Mouse (Mus musculus): ENCODE measurements around the gene Ankrd44. TPM values are rescaled to one million over a fixed set of nuclear protein-coding genes. Genes with fewer than 3 reads are reported as not detected.

Ankrd44 gene
- total RNA-seq, 1 experiment, result 10.2 TPM

DNA sequence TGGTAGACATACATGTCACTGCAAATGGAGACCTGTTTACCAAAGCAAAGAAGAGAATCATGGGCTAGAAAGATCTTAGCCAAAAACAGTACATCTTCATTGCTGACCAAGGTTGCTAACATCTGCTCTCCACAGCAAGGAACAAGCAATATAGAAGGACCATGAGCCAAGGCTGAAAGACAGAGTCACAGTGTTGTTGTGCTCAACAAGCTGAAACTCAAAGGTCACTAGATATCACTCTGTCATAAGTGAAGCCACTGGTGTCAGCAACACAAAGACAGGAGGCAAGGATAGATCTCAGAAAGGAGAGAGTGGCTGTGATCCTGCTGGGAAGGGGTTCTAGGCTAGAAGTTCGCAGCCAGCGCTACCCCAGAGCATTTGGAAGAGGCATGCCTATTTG lies 131.5 kb downstream of the Ankrd44 start:
- in situ Hi-C loops (cut with MboI; ENCODE audit: low sequenced_read_pairs in 2 of 2, unreplicated experiment in 2 of 2), result no loop called here
- Histone ChIP-seq H3K27ac (ENCODE audit: insufficient read depth, low read depth, low read length, poor library complexity, severe bottlenecking) (no peak overlapping the region), H3K4me3 (ENCODE audit: insufficient read depth in 1 of 2, low read depth in 1 of 2, low read length in 2 of 2, poor library complexity in 1 of 2, severe bottlenecking in 1 of 2) (no peak overlapping the region), H3K9me3 (ENCODE audit: control insufficient read depth, insufficient read depth, low read depth, low read length) (no peaks in the 10 kb centered on the region), H3K36me3 (ENCODE audit: control insufficient read depth, insufficient read depth, low read length, poor library complexity, severe bottlenecking) (no peaks in the 10 kb centered on the region), H3K4me1 (ENCODE audit: control insufficient read depth in 2 of 2, insufficient read depth in 2 of 2, low read length in 2 of 2, poor library complexity in 1 of 2) (no peaks in the 10 kb centered on the region), H3K9ac (ENCODE audit: insufficient read depth, low read depth, low read length, poor library complexity, severe bottlenecking) (no peak overlapping the region)
- no peak for DNase-seq (ENCODE audit: low read depth, low spot score)
- no peak for TF ChIP-seq ZNF384 (IDR thresholded peaks at IDR 0.05; ENCODE audit: low read depth, low read length)
- TF ChIP-seq CHD2 (IDR thresholded peaks at IDR 0.05; ENCODE audit: low read depth, low read length), result no peak

DNA sequence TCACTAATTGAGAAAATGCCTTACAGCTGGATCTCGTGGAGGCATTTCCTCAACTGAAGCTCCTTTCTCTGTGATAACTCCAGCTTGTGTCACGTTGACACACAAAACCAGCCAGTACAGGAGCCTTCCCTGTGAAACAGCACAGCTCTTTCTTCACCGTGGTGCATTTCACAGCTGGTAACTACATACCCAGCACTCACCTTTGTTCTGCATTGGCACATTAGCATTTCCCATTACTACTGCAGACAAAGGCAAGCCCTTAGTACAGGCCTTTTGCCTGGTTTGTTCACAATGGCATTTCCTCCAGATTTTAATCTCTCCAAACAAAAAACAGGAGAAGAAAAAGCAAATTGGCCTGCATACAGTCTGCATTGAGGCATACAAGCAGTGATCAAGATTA lies 134.8 kb downstream of the Ankrd44 start:
- H3K4me1 ChIP-seq (ENCODE audit: control insufficient read depth in 2 of 2, insufficient read depth in 2 of 2, low read length in 2 of 2, poor library complexity in 1 of 2), result 0 out of 4 replicates have a peak, but pooled peaks cover 0 to 2% of the 10 kb centered on the region in 2 experiments
- no peak overlapping the region for H3K4me3 ChIP-seq (ENCODE audit: insufficient read depth in 1 of 2, low read depth in 1 of 2, low read length in 2 of 2, poor library complexity in 1 of 2, severe bottlenecking in 1 of 2)
- TF ChIP-seq MAFK (IDR thresholded peaks at IDR 0.05; ENCODE audit: insufficient read depth, low read depth, low read length) (no peak), HCFC1 (IDR thresholded peaks at IDR 0.05; ENCODE audit: borderline replicate concordance, insufficient read depth, low read length) (no peak), ZC3H11A (IDR thresholded peaks at IDR 0.05; ENCODE audit: borderline replicate concordance, low read depth, low read length) (no peak), CHD2 (IDR thresholded peaks at IDR 0.05; ENCODE audit: low read depth, low read length) (no peak)
- in situ Hi-C loops (cut with MboI; ENCODE audit: low sequenced_read_pairs in 2 of 2, unreplicated experiment in 2 of 2), result no loop called here
- no peaks in the 10 kb centered on the region for H3K36me3 ChIP-seq (ENCODE audit: control insufficient read depth, insufficient read depth, low read length, poor library complexity, severe bottlenecking)
- H3K9me3 ChIP-seq (ENCODE audit: control insufficient read depth, insufficient read depth, low read depth, low read length), result no peaks in the 10 kb centered on the region
- H3K27ac ChIP-seq (ENCODE audit: insufficient read depth, low read depth, low read length, poor library complexity, severe bottlenecking), result no peak overlapping the region
- no peak overlapping the region for H3K9ac ChIP-seq (ENCODE audit: insufficient read depth, low read depth, low read length, poor library complexity, severe bottlenecking)
- no peak for DNase-seq (ENCODE audit: low read depth, low spot score)

DNA sequence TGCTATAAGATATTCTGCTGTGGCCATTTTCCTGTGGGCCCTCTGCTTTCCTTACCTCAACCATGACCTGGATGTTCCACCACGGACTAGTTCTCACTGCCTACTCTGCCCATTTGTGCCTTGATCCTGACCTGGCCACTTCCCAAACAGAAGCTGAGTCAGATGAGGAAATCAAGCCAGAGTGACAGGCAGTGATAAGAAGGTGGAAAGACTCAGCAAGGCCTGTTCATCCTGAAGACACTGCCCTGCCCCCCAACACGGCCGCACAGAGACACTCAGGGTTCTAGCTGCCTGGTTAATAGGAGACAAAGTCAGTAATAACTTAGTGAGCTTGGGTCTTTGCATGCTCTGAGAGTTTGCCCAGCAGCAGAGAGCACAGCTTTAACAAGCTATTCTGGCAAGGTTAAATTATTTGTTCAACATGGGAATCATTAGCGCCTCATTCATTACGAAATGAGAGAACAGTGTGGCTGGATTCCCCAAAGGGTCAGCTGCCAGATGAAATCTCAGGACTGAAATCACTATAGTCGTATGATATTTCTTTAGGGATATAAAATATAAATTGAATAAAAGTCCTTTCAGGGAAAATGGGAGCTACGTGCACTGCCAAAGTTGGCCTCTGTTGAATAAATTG lies 136.7 kb downstream of the Ankrd44 start:
- Histone ChIP-seq H3K9ac (ENCODE audit: insufficient read depth, low read depth, low read length, poor library complexity, severe bottlenecking) (no peak overlapping the region), H3K27ac (ENCODE audit: insufficient read depth, low read depth, low read length, poor library complexity, severe bottlenecking) (no peak overlapping the region), H3K36me3 (ENCODE audit: control insufficient read depth, insufficient read depth, low read length, poor library complexity, severe bottlenecking) (no peaks in the 10 kb centered on the region), H3K9me3 (ENCODE audit: control insufficient read depth, insufficient read depth, low read depth, low read length) (no peaks in the 10 kb centered on the region), H3K4me1 (ENCODE audit: control insufficient read depth in 2 of 2, insufficient read depth in 2 of 2, low read length in 2 of 2, poor library complexity in 1 of 2) (0 out of 4 replicates have a peak, but pooled peaks cover 0 to 2% of the 10 kb centered on the region in 2 experiments), H3K4me3 (ENCODE audit: insufficient read depth in 1 of 2, low read depth in 1 of 2, low read length in 2 of 2, poor library complexity in 1 of 2, severe bottlenecking in 1 of 2) (no peak overlapping the region)
- DNase-seq (ENCODE audit: low read depth, low spot score), result no peak
- TF ChIP-seq MAFK (IDR thresholded peaks at IDR 0.05; ENCODE audit: insufficient read depth, low read depth, low read length) (no peak), CHD2 (IDR thresholded peaks at IDR 0.05; ENCODE audit: low read depth, low read length) (no peak), ZNF384 (IDR thresholded peaks at IDR 0.05; ENCODE audit: low read depth, low read length) (no peak), HCFC1 (IDR thresholded peaks at IDR 0.05; ENCODE audit: borderline replicate concordance, insufficient read depth, low read length) (no peak), ZC3H11A (IDR thresholded peaks at IDR 0.05; ENCODE audit: borderline replicate concordance, low read depth, low read length) (no peak)
- in situ Hi-C loops (cut with MboI; ENCODE audit: low sequenced_read_pairs in 2 of 2, unreplicated experiment in 2 of 2), result no loop called here

DNA sequence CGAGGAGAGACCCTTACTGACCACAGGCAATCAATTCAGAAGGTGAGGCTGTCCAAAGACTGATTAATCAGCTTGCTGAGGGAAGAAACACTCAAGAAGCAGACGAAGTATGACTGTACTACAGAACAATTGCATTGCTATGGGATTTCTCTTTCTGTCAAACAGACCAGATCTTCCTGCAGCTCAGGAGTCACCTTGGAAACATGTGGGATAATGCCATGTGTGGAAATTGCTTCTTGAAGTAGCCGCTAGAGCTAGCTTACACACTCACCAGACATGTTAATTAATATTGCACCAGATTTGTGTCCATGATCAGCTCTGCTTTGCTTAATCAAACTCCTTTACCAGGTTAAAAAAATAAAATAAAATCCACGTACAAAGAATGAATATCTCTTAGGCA lies 137.8 kb downstream of the Ankrd44 start:
- 0 out of 4 replicates have a peak, but pooled peaks cover 0 to 2% of the 10 kb centered on the region in 2 experiments for H3K4me1 ChIP-seq (ENCODE audit: control insufficient read depth in 2 of 2, insufficient read depth in 2 of 2, low read length in 2 of 2, poor library complexity in 1 of 2)
- DNase-seq (ENCODE audit: low read depth, low spot score), result no peak
- H3K36me3 ChIP-seq (ENCODE audit: control insufficient read depth, insufficient read depth, low read length, poor library complexity, severe bottlenecking), result no peaks in the 10 kb centered on the region
- in situ Hi-C loops (cut with MboI; ENCODE audit: low sequenced_read_pairs in 2 of 2, unreplicated experiment in 2 of 2), result no loop called here
- no peak overlapping the region for H3K27ac ChIP-seq (ENCODE audit: insufficient read depth, low read depth, low read length, poor library complexity, severe bottlenecking)
- H3K4me3 ChIP-seq (ENCODE audit: insufficient read depth in 1 of 2, low read depth in 1 of 2, low read length in 2 of 2, poor library complexity in 1 of 2, severe bottlenecking in 1 of 2), result no peak overlapping the region
- TF ChIP-seq ZC3H11A (IDR thresholded peaks at IDR 0.05; ENCODE audit: borderline replicate concordance, low read depth, low read length), result no peak
- no peak for TF ChIP-seq CHD2 (IDR thresholded peaks at IDR 0.05; ENCODE audit: low read depth, low read length)
- TF ChIP-seq HCFC1 (IDR thresholded peaks at IDR 0.05; ENCODE audit: borderline replicate concordance, insufficient read depth, low read length), result no peak
- TF ChIP-seq MAFK (IDR thresholded peaks at IDR 0.05; ENCODE audit: insufficient read depth, low read depth, low read length), result no peak
- no peak for TF ChIP-seq ZNF384 (IDR thresholded peaks at IDR 0.05; ENCODE audit: low read depth, low read length)
- H3K9me3 ChIP-seq (ENCODE audit: control insufficient read depth, insufficient read depth, low read depth, low read length), result no peaks in the 10 kb centered on the region
- no peak overlapping the region for H3K9ac ChIP-seq (ENCODE audit: insufficient read depth, low read depth, low read length, poor library complexity, severe bottlenecking)

DNA sequence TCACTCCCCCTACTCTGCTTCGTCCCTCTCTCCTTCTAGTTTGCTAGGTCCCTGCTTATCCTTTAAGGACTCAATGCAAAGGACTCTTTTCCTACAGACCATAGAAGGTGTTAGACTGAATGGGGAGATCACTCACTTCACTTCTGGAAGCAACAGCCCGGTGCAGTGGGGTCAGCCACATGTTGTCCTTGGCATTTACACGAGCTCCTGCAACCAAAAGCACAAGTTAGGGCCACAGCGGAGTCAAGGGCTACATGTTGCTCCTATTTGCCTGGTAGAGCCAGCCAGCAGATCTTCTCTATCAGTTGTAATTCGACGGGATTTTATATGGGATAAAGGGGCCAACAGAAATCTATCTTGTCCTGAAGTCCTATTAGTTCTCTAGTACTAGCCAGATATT lies 148.0 kb downstream of the Ankrd44 start:
- H3K36me3 ChIP-seq (ENCODE audit: control insufficient read depth, insufficient read depth, low read length, poor library complexity, severe bottlenecking), result no peaks in the 10 kb centered on the region
- in situ Hi-C loops (cut with MboI; ENCODE audit: low sequenced_read_pairs in 2 of 2, unreplicated experiment in 2 of 2), result no loop called here
- DNase-seq (ENCODE audit: low read depth, low spot score), result no peak
- H3K27ac ChIP-seq (ENCODE audit: insufficient read depth, low read depth, low read length, poor library complexity, severe bottlenecking), result no peak overlapping the region
- no peak overlapping the region for H3K9ac ChIP-seq (ENCODE audit: insufficient read depth, low read depth, low read length, poor library complexity, severe bottlenecking)
- H3K4me3 ChIP-seq (ENCODE audit: insufficient read depth in 1 of 2, low read depth in 1 of 2, low read length in 2 of 2, poor library complexity in 1 of 2, severe bottlenecking in 1 of 2), result no peak overlapping the region
- H3K9me3 ChIP-seq (ENCODE audit: control insufficient read depth, insufficient read depth, low read depth, low read length), result no peaks in the 10 kb centered on the region
- H3K4me1 ChIP-seq (ENCODE audit: control insufficient read depth in 2 of 2, insufficient read depth in 2 of 2, low read length in 2 of 2, poor library complexity in 1 of 2), result no peaks in the 10 kb centered on the region
- TF ChIP-seq HCFC1 (IDR thresholded peaks at IDR 0.05; ENCODE audit: borderline replicate concordance, insufficient read depth, low read length), result no peak
- no peak for TF ChIP-seq CHD2 (IDR thresholded peaks at IDR 0.05; ENCODE audit: low read depth, low read length)
- TF ChIP-seq ZC3H11A (IDR thresholded peaks at IDR 0.05; ENCODE audit: borderline replicate concordance, low read depth, low read length), result no peak
- no peak for TF ChIP-seq ZNF384 (IDR thresholded peaks at IDR 0.05; ENCODE audit: low read depth, low read length)
- TF ChIP-seq MAFK (IDR thresholded peaks at IDR 0.05; ENCODE audit: insufficient read depth, low read depth, low read length), result no peak

Data from ES-E14 (cell line).